Mouse (Mus musculus): ENCODE measurements around the gene Pcdh7. TPM values are rescaled to one million over a fixed set of nuclear protein-coding genes. Genes with fewer than 3 reads are reported as not detected.

Gene Pcdh7
- under 1 TPM; 0.27 to 0.51 TPM for total RNA-seq (2023)

DNA sequence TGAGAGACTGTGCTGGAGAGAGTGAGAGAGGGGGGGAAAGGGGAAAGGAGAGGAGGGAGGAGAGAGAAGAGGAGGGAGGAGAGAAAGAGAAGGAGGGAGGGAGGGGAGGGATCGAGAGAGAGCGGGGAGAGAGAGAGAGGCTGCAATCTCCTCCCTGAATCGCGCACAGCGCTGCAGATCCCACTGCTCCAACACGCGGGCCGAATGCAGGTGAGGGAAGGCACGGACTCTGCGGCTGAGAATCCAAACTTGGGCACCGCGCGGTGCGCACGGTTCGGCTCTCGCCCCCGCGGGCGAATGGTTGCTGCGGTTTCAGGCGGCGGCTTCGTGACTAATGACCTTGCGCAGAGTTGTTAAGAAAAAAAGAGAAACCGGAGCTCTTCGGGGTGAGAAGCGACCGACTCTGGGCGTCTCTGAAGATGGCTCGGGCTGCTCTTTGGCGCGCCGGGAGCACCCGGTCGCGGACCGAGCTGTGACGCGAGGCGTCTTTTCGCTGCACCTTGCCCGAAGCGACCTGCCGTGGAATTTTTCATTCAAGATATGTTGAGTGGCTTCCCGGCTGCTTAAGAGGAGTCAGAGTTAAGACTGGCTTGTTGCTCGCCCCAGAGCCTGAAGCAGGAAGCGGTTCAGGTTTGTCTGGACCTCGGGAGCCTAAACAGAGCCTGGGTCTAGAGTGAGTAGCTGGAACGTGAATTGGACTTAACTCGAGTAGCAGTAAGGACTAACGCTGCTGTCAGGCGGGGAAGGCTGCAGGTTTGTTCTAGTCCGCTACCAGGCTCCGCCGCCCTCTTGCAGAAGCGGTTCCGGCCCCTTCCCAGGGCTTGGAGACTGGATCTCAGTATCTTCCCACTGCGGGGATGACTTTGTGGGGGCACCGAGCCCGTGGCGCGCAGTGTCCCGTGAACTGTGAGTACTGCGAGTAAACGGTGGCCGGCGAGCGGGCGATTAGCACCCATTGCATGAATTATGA, at the start of gene Pcdh7:
Pcdh7 (plus strand) TSS at position 62 of the 970 bp plus-strand sequence.

Measured in neutrophil, adult 59 days (primary cell).